Comparison of ENCODE assay signal across 8 mouse cellular contexts in genomic region chr9:52679362-52679947, GRCm38 (mm10). TPM values are rescaled to one million over a fixed set of nuclear protein-coding genes. Genes with fewer than 3 reads are reported as not detected.
DNase-seq lines count a peak whose midpoint lies in the region; ATAC-seq and TF ChIP-seq lines count a peak whose summit lies in the region.

TSS of gene AI593442 (minus strand) at chr9:52679780.

- H3K4me2 ChIP-seq in forebrain, postnatal 0 days (ENCODE audit: low read depth): peak within 1 kb of the TSS; percentile 87
- H3K4me2 ChIP-seq in liver, embryonic 15.5 days: peak within 1 kb of the TSS; percentile 13; the same call in 1 of the 2 replicates
- H3K4me2 ChIP-seq in stomach, embryonic 15.5 days: peak within 1 kb of the TSS; percentile 64

- H3K27ac ChIP-seq in forebrain, postnatal 0 days (ENCODE audit: low read depth, low read length): peak within 1 kb of the TSS; percentile 89
- no peak within 1 kb of the TSS for H3K27ac ChIP-seq in liver, embryonic 15.5 days (replicated peaks)
- no peak within 1 kb of the TSS for H3K27ac ChIP-seq in stomach, embryonic 15.5 days

- H3K9me3 ChIP-seq in forebrain, postnatal 0 days (ENCODE audit: low read length): no peaks in the 10 kb centered on the region
- H3K9me3 ChIP-seq in liver, embryonic 15.5 days (replicated peaks): no peaks in the 10 kb centered on the region
- H3K9me3 ChIP-seq in stomach, embryonic 15.5 days: no peaks in the 10 kb centered on the region

- peak within 1 kb of the TSS; percentile 73 for H3K9ac ChIP-seq in forebrain, postnatal 0 days
- no peak within 1 kb of the TSS for H3K9ac ChIP-seq in liver, embryonic 15.5 days
- no peak within 1 kb of the TSS for H3K9ac ChIP-seq in stomach, embryonic 15.5 days

- peaks cover 11% of the 10 kb centered on the region; the same call in 1 of the 2 replicates for H3K4me1 ChIP-seq in forebrain, postnatal 0 days (ENCODE audit: insufficient read depth)
- no peaks in the 10 kb centered on the region for H3K4me1 ChIP-seq in liver, embryonic 15.5 days (replicated peaks)
- H3K4me1 ChIP-seq in stomach, embryonic 15.5 days: 0 out of 2 replicates have a peak, but pooled peaks cover 8% of the 10 kb centered on the region

- H3K36me3 ChIP-seq in forebrain, postnatal 0 days (ENCODE audit: insufficient read depth): no peaks in the 10 kb centered on the region
- no peaks in the 10 kb centered on the region for H3K36me3 ChIP-seq in liver, embryonic 15.5 days (replicated peaks)
- H3K36me3 ChIP-seq in stomach, embryonic 15.5 days: no peaks in the 10 kb centered on the region

- peak; percentile 93 for ATAC-seq in forebrain, postnatal 0 days
- ATAC-seq in liver, embryonic 15.5 days (ENCODE audit: insufficient read depth): no peak
- ATAC-seq in stomach, embryonic 15.5 days (ENCODE audit: insufficient read depth, low FRiP score, low read depth): no peak

- TF ChIP-seq CTCF in forebrain, postnatal 0 days (IDR thresholded peaks at IDR 0.05; ENCODE audit: low read depth): no peak

- peak within 1 kb of the TSS; percentile 68 for H3K4me3 ChIP-seq in forebrain, postnatal 0 days (ENCODE audit: low read depth, low read length)
- no peak within 1 kb of the TSS for H3K4me3 ChIP-seq in liver, embryonic 15.5 days (replicated peaks)
- peak within 1 kb of the TSS; percentile 39 for H3K4me3 ChIP-seq in stomach, embryonic 15.5 days (replicated peaks)

- no peaks in the 10 kb centered on the region for H3K27me3 ChIP-seq in forebrain, postnatal 0 days (ENCODE audit: insufficient read depth, low read length)
- H3K27me3 ChIP-seq in liver, embryonic 15.5 days: peaks cover 40% of the 10 kb centered on the region
- H3K27me3 ChIP-seq in stomach, embryonic 15.5 days (replicated peaks): peaks cover 50% of the 10 kb centered on the region

- 0% methylated on average over 25 of the region's 27 CpGs for WGBS in forebrain, postnatal 0 days
- WGBS in liver, embryonic 15.5 days (ENCODE audit: insufficient replicate concordance): under 1% methylated on average over 27 of the region's 27 CpGs
- WGBS in stomach, embryonic 15.5 days: 1% methylated on average over 19 of the region's 27 CpGs

- peak; percentile 10 for DNase-seq in adrenal gland, postnatal 10 days
- no peak for DNase-seq in adrenal gland, postnatal 25 days
- peak; percentile 82 for DNase-seq in R1 (ENCODE audit: low read depth, low spot score)
- DNase-seq in forebrain, postnatal 0 days: peak; percentile 75
- DNase-seq in layer of hippocampus, adult 18-20 months (ENCODE audit: low spot score in 2 of 2): peak; percentile 50 to 76
- DNase-seq in c-Kit-positive CD71-positive TER-119-positive erythroid progenitor cells, embryonic 14.5 days (ENCODE audit: low spot score): no peak

RNA-seq across cellular contexts. Expression of gene AI593442, which starts in this region (rescaled TPM):
- total RNA-seq in adrenal gland, postnatal 10 days (2021): under 1 TPM; 0.12 to 0.15 TPM
- 0.06 TPM in 1 of 2 replicates, not detected in the other for total RNA-seq in adrenal gland, postnatal 25 days (2021)
- total RNA-seq in forebrain, postnatal 0 days (2014; rRNA removed): 24.1 and 25.3 TPM in 2 replicates
- 42.4 and 77.7 TPM in 2 replicates for polyA plus RNA-seq in forebrain, postnatal 0 days (2015; fragmentation: Nextera tagmentation; extraction: Ambion mirVana)
- total RNA-seq in layer of hippocampus, adult 18-20 months (2021): 100 to 1,000 TPM; 109 to 121 TPM
- 0.02 TPM in 1 of 2 replicates, not detected in the other for polyA plus RNA-seq in liver, embryonic 15.5 days (2015; fragmentation: Nextera tagmentation; extraction: Ambion mirVana)
- 0.61 and 0.76 TPM in 2 replicates for polyA plus RNA-seq in stomach, embryonic 15.5 days (2015; fragmentation: Nextera tagmentation; extraction: Ambion mirVana)

Comparison
In these comparisons a context has a peak if more than half of its experiments do, and no peak if none do; other contexts are left out.
1. RNA of gene AI593442 (total RNA-seq): 109 to 121 TPM in layer of hippocampus, adult 18-20 months and 24.1 to 25.3 TPM in forebrain, postnatal 0 days; 0.12 to 0.15 TPM in adrenal gland, postnatal 10 days and 0.06 TPM in adrenal gland, postnatal 25 days; every median in the first group is over 10 times any median in the second.
2. RNA of gene AI593442 (polyA plus RNA-seq): 42.4 to 77.7 TPM in forebrain, postnatal 0 days; 0.61 to 0.76 TPM in stomach, embryonic 15.5 days and 0.02 TPM in liver, embryonic 15.5 days; every median in the first group is over 10 times any median in the second.
3. Peak in DNase-seq in adrenal gland, postnatal 10 days; RNA of the gene not detected or under 1 TPM.
4. DNase-seq: peak in R1 (single experiment), forebrain, postnatal 0 days (single experiment) and layer of hippocampus, adult 18-20 months (2 of 2); none in adrenal gland, postnatal 25 days (single experiment) and c-Kit-positive CD71-positive TER-119-positive erythroid progenitor cells, embryonic 14.5 days (single experiment).
5. H3K4me2 ChIP-seq: peak in every context shown above with its lines; median percentile 87 in forebrain, postnatal 0 days; 64 in stomach, embryonic 15.5 days; 13 in liver, embryonic 15.5 days.